Comparison of ENCODE assay signal across 23 mouse cellular contexts in genomic region chr17:30570971-30571370, GRCm38 (mm10). TPM values are rescaled to one million over a fixed set of nuclear protein-coding genes. Genes with fewer than 3 reads are reported as not detected.
DNase-seq lines count a peak whose midpoint lies in the region; TF ChIP-seq lines count a peak whose summit lies in the region.
"Had no signal": no experiment of that assay in that cellular context is flagged by ENCODE, and none has a peak within 500 bp of the region (broad histone marks: within the 10 kb centered on the region; RNA-seq: fewer than 3 reads in every experiment).

No protein-coding gene starts in this region.

- no peak for TF ChIP-seq POLR2A in testis, adult 2 months (IDR thresholded peaks at IDR 0.05; ENCODE audit: control insufficient read depth, low read depth, low read length)

- no peaks in the 10 kb centered on the region for H3K9me3 ChIP-seq in forebrain, embryonic 10.5 days
- H3K9me3 ChIP-seq: embryonic facial prominence, embryonic 15.5 days; forebrain, embryonic 15.5 days; hindbrain, embryonic 12.5 days; kidney, embryonic 15.5 days; limb, embryonic 13.5 days; liver, embryonic 12.5 days; megakaryocyte, embryonic 14.5 days; midbrain, embryonic 13.5 days had no signal

- H3K27ac ChIP-seq in left cerebral cortex, adult 2 months, result peak overlapping the region; percentile 0; the same call in 1 of the 2 replicates
- H3K27ac ChIP-seq in testis, adult 2 months (ENCODE audit: control insufficient read depth, insufficient read depth, low read depth, low read length), result peak overlapping the region; percentile 55; the same call in 1 of the 2 replicates
- no peak overlapping the region for H3K27ac ChIP-seq in forebrain, embryonic 10.5 days
- H3K27ac ChIP-seq: embryonic facial prominence, embryonic 15.5 days; forebrain, embryonic 15.5 days; heart, adult 2 months; hindbrain, embryonic 12.5 days; kidney, embryonic 15.5 days; limb, embryonic 13.5 days; liver, embryonic 12.5 days; midbrain, embryonic 13.5 days had no signal

- no peaks in the 10 kb centered on the region for H3K27me3 ChIP-seq in testis, adult 2 months (ENCODE audit: control insufficient read depth, insufficient read depth, low read length)
- H3K27me3 ChIP-seq in forebrain, embryonic 10.5 days (ENCODE audit: poor library complexity, severe bottlenecking), result no peaks in the 10 kb centered on the region
- H3K27me3 ChIP-seq: embryonic facial prominence, embryonic 15.5 days; forebrain, embryonic 15.5 days; hindbrain, embryonic 12.5 days; kidney, embryonic 15.5 days; limb, embryonic 13.5 days; liver, embryonic 12.5 days; megakaryocyte, embryonic 14.5 days; midbrain, embryonic 13.5 days had no signal

- H3K4me1 ChIP-seq in testis, adult 2 months (ENCODE audit: control insufficient read depth, insufficient read depth, low read length), result peaks cover 6% of the 10 kb centered on the region
- H3K4me1 ChIP-seq in forebrain, embryonic 10.5 days, result peaks cover 17% of the 10 kb centered on the region

- intact Hi-C loops in left cerebral cortex, adult 2 months (cut with DNase I), result loop anchor here (10.0 kb wide), 1 partner anchor 566 kb away; the partner anchor contains the start of gene Zfand3

- no peaks in the 10 kb centered on the region; the same call in 1 of the 2 replicates for H3K36me3 ChIP-seq in testis, adult 2 months (ENCODE audit: control insufficient read depth, insufficient read depth, low read length)
- H3K36me3 ChIP-seq in forebrain, embryonic 10.5 days (replicated peaks), result no peaks in the 10 kb centered on the region
- H3K36me3 ChIP-seq: embryonic facial prominence, embryonic 15.5 days; forebrain, embryonic 15.5 days; hindbrain, embryonic 12.5 days; kidney, embryonic 15.5 days; limb, embryonic 13.5 days; liver, embryonic 12.5 days; midbrain, embryonic 13.5 days had no signal

- DNase-seq in adrenal gland, adult 2 months, result peak; percentile 30
- DNase-seq in adrenal gland, postnatal 36 days, result no peak
- DNase-seq in left cerebral cortex, adult 2 months (ENCODE audit: extremely low spot score in 1 of 2, low spot score in 2 of 2), result no peak
- no peak for DNase-seq in left cerebral cortex, adult 9 months (ENCODE audit: low spot score in 2 of 2)
- DNase-seq in testis, postnatal 10 days (ENCODE audit: low spot score), result no peak
- no peak for DNase-seq in forebrain, embryonic 10.5 days (ENCODE audit: extremely low spot score, low spot score)
- DNase-seq: cerebellum, adult 8-10 months; cerebellum, postnatal 36 days; embryo, embryonic 11 days; gastrocnemius, postnatal 25 days; heart, adult 2 months; right cerebral cortex, postnatal 25 days; spleen, adult 18-20 months; thymus, postnatal 14 days had no signal

- TF ChIP-seq CTCF in left cerebral cortex, adult 2 months (IDR thresholded peaks at IDR 0.05), result no peak
- TF ChIP-seq CTCF in testis, adult 2 months (IDR thresholded peaks at IDR 0.05; ENCODE audit: control insufficient read depth, insufficient read depth, insufficient replicate concordance, low read depth, low read length), result no peak

- 74% methylated on average over 3 of the region's 3 CpGs for WGBS in forebrain, embryonic 10.5 days

- no peak overlapping the region for H3K4me3 ChIP-seq in left cerebral cortex, adult 2 months
- peak overlapping the region; percentile 77 for H3K4me3 ChIP-seq in testis, adult 2 months (ENCODE audit: control insufficient read depth, low read depth, low read length)
- no peak overlapping the region for H3K4me3 ChIP-seq in forebrain, embryonic 10.5 days
- H3K4me3 ChIP-seq: embryonic facial prominence, embryonic 15.5 days; forebrain, embryonic 15.5 days; heart, adult 2 months; hindbrain, embryonic 12.5 days; kidney, embryonic 15.5 days; limb, embryonic 13.5 days; liver, embryonic 12.5 days; megakaryocyte, embryonic 14.5 days; midbrain, embryonic 13.5 days had no signal

RNA-seq across cellular contexts. Expression of gene Btbd9, which starts 5.3 kb away (rescaled TPM):
- 10 to 100 TPM; 32.7 to 48.5 TPM for total RNA-seq in adrenal gland, adult 2 months (2021)
- 16.5 and 17.8 TPM in 2 replicates for polyA plus RNA-seq in adrenal gland, adult 2 months (2012; rRNA removed)
- total RNA-seq in adrenal gland, postnatal 36 days (2021), result 10 to 100 TPM; 35.6 to 45.4 TPM
- total RNA-seq in left cerebral cortex, adult 2 months (2021), result 100 to 1,000 TPM; 102 to 104 TPM
- polyA plus RNA-seq in testis, adult 2 months (2012; rRNA removed), result 84.7 and 87.1 TPM in 2 replicates
- polyA plus RNA-seq in forebrain, embryonic 10.5 days (2016; fragmentation: Nextera tagmentation; extraction: Ambion mirVana), result 54.8 and 57.8 TPM in 2 replicates

RNA-seq across cellular contexts. Expression of gene Dnah8, which starts 53.2 kb away (rescaled TPM):
- total RNA-seq in adrenal gland, adult 2 months (2021), result under 1 TPM; 0.52 to 0.63 TPM
- 0.34 and 0.36 TPM in 2 replicates for polyA plus RNA-seq in adrenal gland, adult 2 months (2012; rRNA removed)
- total RNA-seq in adrenal gland, postnatal 36 days (2021), result under 1 TPM; 0.36 to 0.46 TPM
- total RNA-seq in left cerebral cortex, adult 2 months (2021), result under 1 TPM; 0.35 to 0.97 TPM
- 295 and 322 TPM in 2 replicates for polyA plus RNA-seq in testis, adult 2 months (2012; rRNA removed)
- polyA plus RNA-seq in forebrain, embryonic 10.5 days (2016; fragmentation: Nextera tagmentation; extraction: Ambion mirVana), result 0.68 and 1.1 TPM in 2 replicates

RNA-seq across cellular contexts. Expression of gene Glo1, which starts 55.7 kb away (rescaled TPM):
- 100 to 1,000 TPM; 111 to 141 TPM for total RNA-seq in adrenal gland, adult 2 months (2021)
- 48.7 and 49.2 TPM in 2 replicates for polyA plus RNA-seq in adrenal gland, adult 2 months (2012; rRNA removed)
- total RNA-seq in adrenal gland, postnatal 36 days (2021), result 100 to 1,000 TPM; 134 to 137 TPM
- total RNA-seq in left cerebral cortex, adult 2 months (2021), result 100 to 1,000 TPM; 137 to 143 TPM
- 23.5 and 25.0 TPM in 2 replicates for polyA plus RNA-seq in testis, adult 2 months (2012; rRNA removed)
- polyA plus RNA-seq in forebrain, embryonic 10.5 days (2016; fragmentation: Nextera tagmentation; extraction: Ambion mirVana), result 258 and 260 TPM in 2 replicates
